ENCODE assay signal across 8 mouse cellular contexts in genomic region chr12:100106275-100106895, GRCm38 (mm10). TPM values are rescaled to one million over a fixed set of nuclear protein-coding genes. Genes with fewer than 3 reads are reported as not detected.
A peak's percentile ranks its signal among the peaks of the same experiment; 100 is the strongest.
DNase-seq lines count a peak whose midpoint lies in the region; TF ChIP-seq lines count a peak whose summit lies in the region.

No protein-coding gene starts in this region.

- 0 out of 2 replicates have a peak, but pooled peaks cover under 1% of the 10 kb centered on the region for H3K36me3 ChIP-seq in heart, embryonic 10.5 days
- no peaks in the 10 kb centered on the region; the same call in 1 of the 2 replicates for H3K36me3 ChIP-seq in thymus, adult 2 months (ENCODE audit: control insufficient read depth, insufficient read depth, low read length)

- peaks cover 8% of the 10 kb centered on the region for H3K4me1 ChIP-seq in heart, embryonic 10.5 days
- H3K4me1 ChIP-seq in lung, adult 2 months (ENCODE audit: control insufficient read depth, insufficient read depth, low read length): peaks cover 3% of the 10 kb centered on the region; the same call in 1 of the 2 replicates
- H3K4me1 ChIP-seq in olfactory bulb, adult 2 months (ENCODE audit: control insufficient read depth, insufficient read depth, low read length): peaks cover 11% of the 10 kb centered on the region; the same call in 1 of the 2 replicates
- H3K4me1 ChIP-seq in thymus, adult 2 months (replicated peaks; ENCODE audit: control insufficient read depth, insufficient read depth, low read length): peaks cover 31% of the 10 kb centered on the region

- peak; percentile 66 for TF ChIP-seq CTCF in lung, adult 2 months (IDR thresholded peaks at IDR 0.05; ENCODE audit: insufficient read depth, low read length)
- TF ChIP-seq CTCF in olfactory bulb, adult 2 months (IDR thresholded peaks at IDR 0.05; ENCODE audit: insufficient read depth, low read depth, low read length): peak; percentile 57
- peak; percentile 73 for TF ChIP-seq CTCF in thymus, adult 2 months (IDR thresholded peaks at IDR 0.05; ENCODE audit: borderline replicate concordance, control insufficient read depth, extremely low read depth, insufficient read depth, low read length, poor library complexity)

- no peaks in the 10 kb centered on the region for H3K9me3 ChIP-seq in heart, embryonic 10.5 days

- 13% methylated on average over 20 of the region's 20 CpGs for WGBS in heart, embryonic 10.5 days
- WGBS in lung, adult 2 months: 12% methylated on average over 20 of the region's 20 CpGs
- 10% methylated on average over 20 of the region's 20 CpGs for WGBS in olfactory bulb, adult 2 months
- 12% methylated on average over 20 of the region's 20 CpGs for WGBS in thymus, adult 2 months

- H3K27ac ChIP-seq in heart, embryonic 10.5 days: no peak overlapping the region
- no peak overlapping the region for H3K27ac ChIP-seq in olfactory bulb, adult 2 months (ENCODE audit: insufficient read depth, low read depth, low read length)
- H3K27ac ChIP-seq in thymus, adult 2 months (ENCODE audit: control insufficient read depth, insufficient read depth, low read length): peak overlapping the region; percentile 36; the same call in 1 of the 2 replicates

- no peaks in the 10 kb centered on the region for H3K27me3 ChIP-seq in heart, embryonic 10.5 days (ENCODE audit: insufficient read depth, poor library complexity, severe bottlenecking)
- H3K27me3 ChIP-seq in thymus, adult 2 months (ENCODE audit: control insufficient read depth, insufficient read depth, low read length): no peaks in the 10 kb centered on the region

- peak; percentile 84 for DNase-seq in A20 (ENCODE audit: low read depth, low spot score)
- peak; percentile 73 for DNase-seq in T-cell, adult 2 months (ENCODE audit: low spot score)
- DNase-seq in embryo, embryonic 10 days (ENCODE audit: low spot score): peak; percentile 87
- DNase-seq in heart, embryonic 10.5 days (ENCODE audit: low spot score): no peak
- DNase-seq in kidney, postnatal 10 days: peak; percentile 87
- DNase-seq in lung, adult 2 months: peak; percentile 73
- DNase-seq in thymus, adult 2 months: peak; percentile 78

- peak overlapping the region; percentile 8; the same call in 1 of the 2 replicates for H3K4me3 ChIP-seq in heart, embryonic 10.5 days
- H3K4me3 ChIP-seq in lung, adult 2 months (replicated peaks; ENCODE audit: extremely low read depth, low read depth, low read length): no peak overlapping the region
- H3K4me3 ChIP-seq in olfactory bulb, adult 2 months (ENCODE audit: insufficient read depth, low read depth, low read length): no peak overlapping the region
- H3K4me3 ChIP-seq in thymus, adult 2 months (ENCODE audit: control insufficient read depth, insufficient read depth, low read length): no peak overlapping the region

- no peak for TF ChIP-seq POLR2A in lung, adult 2 months (IDR thresholded peaks at IDR 0.05; ENCODE audit: borderline replicate concordance, extremely low read depth, low read depth, low read length)
- TF ChIP-seq POLR2A in olfactory bulb, adult 2 months (IDR thresholded peaks at IDR 0.05; ENCODE audit: insufficient read depth, low read depth, low read length): no peak
- TF ChIP-seq POLR2A in thymus, adult 2 months (IDR thresholded peaks at IDR 0.05; ENCODE audit: control insufficient read depth, extremely low read depth, insufficient read depth, low read length, poor library complexity): no peak

RNA-seq across cellular contexts. Expression of gene Psmc1, which starts 3.6 kb away (rescaled TPM):
- 278 and 309 TPM in 2 replicates for polyA plus RNA-seq in heart, embryonic 10.5 days (2016; fragmentation: Nextera tagmentation; extraction: Ambion mirVana)
- 20.6 and 34.2 TPM in 2 replicates for polyA plus RNA-seq in lung, adult 2 months (2012; rRNA removed)
- polyA plus RNA-seq in olfactory bulb, adult 2 months (2012; ENCODE audit: insufficient read depth, insufficient read length, low replicate concordance, missing spikeins): 492 TPM in 1 of 2 replicates, not detected in the other
- polyA plus RNA-seq in thymus, adult 2 months (2012; rRNA removed): 45.3 and 46.8 TPM in 2 replicates

RNA-seq across cellular contexts. Expression of gene Nrde2, which starts 53.1 kb away (rescaled TPM):
- polyA plus RNA-seq in heart, embryonic 10.5 days (2016; fragmentation: Nextera tagmentation; extraction: Ambion mirVana): 10.3 and 12.0 TPM in 2 replicates
- polyA plus RNA-seq in lung, adult 2 months (2012; rRNA removed): 7.0 and 11.6 TPM in 2 replicates
- polyA plus RNA-seq in olfactory bulb, adult 2 months (2012; ENCODE audit: insufficient read depth, insufficient read length, low replicate concordance, missing spikeins): not detected in 2 replicates
- 19.0 and 23.0 TPM in 2 replicates for polyA plus RNA-seq in thymus, adult 2 months (2012; rRNA removed)
